Mouse (Mus musculus) MEL (cell line): ENCODE data around the gene Mms19. TPM values are rescaled to one million over a fixed set of nuclear protein-coding genes. Genes with fewer than 3 reads are reported as not detected.

Experiments used
- DNase-seq: peaks from one replicate; pipeline ENCODE4 v3.0.0; 2011; ENCODE audit warnings: low read depth, low spot score
- H3K27ac ChIP-seq: 2 replicates; pipeline ENCODE4 v1.5.1; 2012; ENCODE audit warnings: low read depth, mild to moderate bottlenecking, control low read depth, low read length, moderate library complexity; ENCODE audit not compliant: control insufficient read depth
- H3K27me3 ChIP-seq, 2 experiments: fragments of 150-350 bp in 1 of 2; sonication (generic) in 1 of 2; 2 replicates each; pipeline ENCODE4 v1.6.1; 2012; ENCODE audit warnings: low read length in 2 of 2, mild to moderate bottlenecking in 2 of 2, improper control_type of control experiment in 1 of 2, moderate library complexity in 1 of 2; ENCODE audit not compliant: insufficient read depth in 2 of 2, control insufficient read depth in 1 of 2
- H3K36me3 ChIP-seq, 2 experiments: 2 replicates each; pipeline ENCODE4 v1.6.1; 2012 to 2014; ENCODE audit warnings: low read length in 2 of 2, improper control_type of control experiment in 1 of 2, inconsistent platforms in 1 of 2, mild to moderate bottlenecking in 1 of 2; ENCODE audit not compliant: insufficient read depth in 2 of 2, control insufficient read depth in 1 of 2
- H3K4me1 ChIP-seq, 2 experiments: fragments of 150-350 bp in 1 of 2; sonication (generic) in 1 of 2; 2 replicates each; pipeline ENCODE4 v1.6.1; 2012; ENCODE audit warnings: low read length in 2 of 2, improper control_type of control experiment in 1 of 2, mild to moderate bottlenecking in 1 of 2; ENCODE audit not compliant: insufficient read depth in 2 of 2, control insufficient read depth in 1 of 2
- H3K4me3 ChIP-seq, 2 experiments: fragments of 150-350 bp in 1 of 2; sonication (generic) in 1 of 2; 2 replicates each; pipeline ENCODE4 v1.5.1; 2012; ENCODE audit warnings: low read depth in 2 of 2, low read length in 2 of 2, mild to moderate bottlenecking in 2 of 2, moderate library complexity in 2 of 2, control low read depth in 1 of 2, improper control_type of control experiment in 1 of 2; ENCODE audit not compliant: control insufficient read depth in 1 of 2, insufficient read depth in 1 of 2
- H3K79me2 ChIP-seq: 2 replicates; pipeline ENCODE4 v1.6.1; 2012; ENCODE audit warnings: mild to moderate bottlenecking, low read length, moderate library complexity; ENCODE audit not compliant: control insufficient read depth, poor library complexity, insufficient read depth
- H3K9ac ChIP-seq: 2 replicates; pipeline ENCODE4 v1.6.1; 2012; ENCODE audit warnings: low read depth, mild to moderate bottlenecking, control low read depth, low read length, moderate library complexity; ENCODE audit not compliant: control insufficient read depth, poor library complexity, severe bottlenecking
- H3K9me3 ChIP-seq: fragments of 150-350 bp; sonication (generic); replicated peaks from 2 replicates; pipeline ENCODE4 v1.6.1; 2012; ENCODE audit warnings: mild to moderate bottlenecking, low read length, improper control_type of control experiment, moderate library complexity; ENCODE audit not compliant: insufficient read depth
- CHD1 ChIP-seq: IDR thresholded peaks from 2 replicates; pipeline ENCODE4 v1.6.1; 2012; ENCODE audit warnings: low read depth, mild to moderate bottlenecking, inconsistent platforms, low read length, improper control_type of control experiment
- CHD2 ChIP-seq: IDR thresholded peaks from 2 replicates; pipeline ENCODE4 v1.6.1; 2011; ENCODE audit warnings: low read length, improper control_type of control experiment
- E2F4 ChIP-seq: IDR thresholded peaks from 2 replicates; pipeline ENCODE4 v1.6.1; 2011; ENCODE audit warnings: low read depth, low read length, improper control_type of control experiment, borderline replicate concordance
- EP300 ChIP-seq, 2 experiments: IDR thresholded peaks; 2 replicates each; pipeline ENCODE4 v1.6.1; 2011; ENCODE audit warnings: improper control_type of control experiment in 2 of 2, low read length in 2 of 2, low read depth in 1 of 2, mild to moderate bottlenecking in 1 of 2
- ETS1 ChIP-seq: IDR thresholded peaks from 2 replicates; pipeline ENCODE4 v1.6.1; 2012; ENCODE audit warnings: low read depth, mild to moderate bottlenecking, inconsistent platforms, low read length, improper control_type of control experiment, moderate library complexity
- GATA1 ChIP-seq: IDR thresholded peaks from 2 replicates; pipeline ENCODE4 v1.6.1; 2011; ENCODE audit warnings: low read depth, low read length, improper control_type of control experiment
- JUND ChIP-seq: IDR thresholded peaks from 2 replicates; pipeline ENCODE4 v1.6.1; 2011; ENCODE audit warnings: low read depth, mild to moderate bottlenecking, improper control_type of control experiment, low read length
- MAFK ChIP-seq: IDR thresholded peaks from 2 replicates; pipeline ENCODE4 v1.6.1; 2011; ENCODE audit warnings: low read depth, mild to moderate bottlenecking, low read length, improper control_type of control experiment, borderline replicate concordance
- MAZ ChIP-seq: IDR thresholded peaks from 2 replicates; pipeline ENCODE4 v1.6.1; 2012; ENCODE audit warnings: low read depth, mild to moderate bottlenecking, inconsistent platforms, low read length, improper control_type of control experiment
- MEF2A ChIP-seq: IDR thresholded peaks from 2 replicates; pipeline ENCODE4 v1.6.1; 2014; ENCODE audit warnings: low read depth, mild to moderate bottlenecking, inconsistent platforms, low read length, improper control_type of control experiment; ENCODE audit not compliant: poor library complexity, insufficient replicate concordance, severe bottlenecking; ENCODE audit errors: extremely low read depth
- NELFE ChIP-seq: IDR thresholded peaks from 2 replicates; pipeline ENCODE4 v1.6.1; 2011; ENCODE audit warnings: low read depth, low read length, improper control_type of control experiment
- NRF1 ChIP-seq: IDR thresholded peaks from 2 replicates; pipeline ENCODE4 v1.6.1; 2014; ENCODE audit warnings: low read depth, mild to moderate bottlenecking, inconsistent platforms, low read length, improper control_type of control experiment, moderate library complexity; ENCODE audit not compliant: poor library complexity, insufficient read depth, severe bottlenecking
- POLR2AphosphoS2 ChIP-seq: IDR thresholded peaks from 2 replicates; pipeline ENCODE4 v1.6.1; 2011; ENCODE audit warnings: low read length, improper control_type of control experiment
- RAD21 ChIP-seq: IDR thresholded peaks from 2 replicates; pipeline ENCODE4 v1.6.1; 2011; ENCODE audit warnings: mild to moderate bottlenecking, low read depth, low read length, improper control_type of control experiment
- RCOR1 ChIP-seq: IDR thresholded peaks from 2 replicates; pipeline ENCODE4 v1.6.1; 2012; ENCODE audit warnings: low read depth, mild to moderate bottlenecking, inconsistent platforms, low read length, improper control_type of control experiment
- TCF12 ChIP-seq: IDR thresholded peaks from 2 replicates; pipeline ENCODE4 v1.6.1; 2014; ENCODE audit warnings: low read depth, mild to moderate bottlenecking, inconsistent platforms, low read length, improper control_type of control experiment, moderate library complexity
- USF2 ChIP-seq, 2 experiments: IDR thresholded peaks; 2 replicates each; pipeline ENCODE4 v1.6.1; 2011 to 2012; ENCODE audit warnings: improper control_type of control experiment in 2 of 2, low read length in 2 of 2, borderline replicate concordance in 1 of 2, inconsistent platforms in 1 of 2, low read depth in 1 of 2, mild to moderate bottlenecking in 1 of 2; ENCODE audit not compliant: insufficient read depth in 1 of 2
- ZC3H11A ChIP-seq: IDR thresholded peaks from 2 replicates; pipeline ENCODE4 v1.6.1; 2012; ENCODE audit warnings: low read depth, mild to moderate bottlenecking, inconsistent platforms, low read length, improper control_type of control experiment
- ZKSCAN1 ChIP-seq: IDR thresholded peaks from 2 replicates; pipeline ENCODE4 v1.6.1; 2012; ENCODE audit warnings: low read depth, mild to moderate bottlenecking, inconsistent platforms, low read length, improper control_type of control experiment, moderate library complexity
- polyA plus RNA-seq, 2 experiments: library from polyadenylated mRNA; stranded (reverse) in 1 of 2; unstranded in 1 of 2; fragments of >175 nt in 1 of 2; fragments of >200 nt in 1 of 2; gene quantifications; 2 replicates each; pipeline versions ENCODE4 v1.2.1 to v1.2.4; 2012; ENCODE audit warnings: low replicate concordance in 2 of 2, low read depth in 1 of 2; ENCODE audit not compliant: insufficient read length in 2 of 2, insufficient read depth in 1 of 2, missing spikeins in 1 of 2
- total RNA-seq: library from RNA; depleted of rRNA; stranded (reverse); fragments of 300-350 nt; gene quantifications from 2 replicates; pipeline ENCODE4 v1.2.3, GENCODE M21; 2012; rRNA removed

Gene Mms19
- total and polyA plus RNA-seq, 3 experiments: 25.6 to 88.6 TPM; not detected in 1

DNA sequence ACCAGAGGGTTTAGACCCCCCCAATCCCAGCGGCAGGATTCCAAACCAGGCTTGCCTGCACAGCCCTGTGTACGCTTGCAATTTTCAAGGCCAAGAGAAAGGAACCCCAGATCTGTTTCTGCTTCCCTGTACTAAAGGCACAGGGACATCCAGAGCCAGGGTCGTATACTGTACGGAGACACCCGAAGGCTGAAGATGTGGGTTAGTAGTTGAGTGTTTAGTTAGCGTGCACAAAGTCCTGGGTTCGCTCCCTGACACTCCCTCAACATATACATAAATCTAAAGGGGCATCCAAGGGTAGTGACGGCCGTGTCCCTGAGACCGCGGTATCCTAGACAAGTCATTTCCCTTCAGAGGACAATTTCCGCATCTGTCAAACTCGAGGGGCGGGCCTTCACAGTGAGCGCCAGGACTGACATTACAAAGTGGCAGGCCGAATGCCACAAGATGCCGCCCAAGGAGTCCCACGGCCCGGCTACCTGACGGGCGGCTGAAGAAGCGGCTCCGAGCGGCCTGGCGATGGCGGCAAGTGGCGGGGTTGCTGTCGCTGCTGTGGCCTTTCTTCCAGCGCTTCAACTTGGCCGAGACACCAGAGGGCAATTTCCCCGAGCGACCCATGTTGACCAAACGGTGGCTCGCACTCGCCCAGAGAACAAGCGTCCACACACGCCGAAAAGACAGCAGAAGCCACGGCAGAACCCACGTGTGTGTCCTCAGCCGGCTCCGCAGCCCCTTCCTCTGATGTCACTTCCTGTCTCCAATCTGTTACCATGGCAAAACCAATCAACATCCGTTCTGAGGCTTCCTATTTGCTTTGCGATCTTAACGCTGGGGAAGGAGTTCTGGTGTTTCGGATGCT lies 85.3 kb downstream of the Mms19 start, which contains the start of gene Rrp12 (continued):
- TF ChIP-seq NRF1 (no peak; the same call in 1 of the 2 replicates), POLR2AphosphoS2 (peak; percentile 89), ZC3H11A (no peak), MAZ (no peak; the same call in 1 of the 2 replicates), MAFK (no peak), RCOR1 (no peak), CHD2 (no peak), GATA1 (0 out of 2 replicates have a peak, but pooled peaks have one; percentile 17), CHD1 (peak; percentile 91; the same call in 1 of the 2 replicates), JUND (no peak), USF2 (IDR thresholded peaks at IDR 0.05; ENCODE audit: borderline replicate concordance in 1 of 2, insufficient read depth in 1 of 2, low read depth in 1 of 2, low read length in 2 of 2) (no peak), RAD21 (no peak), ZKSCAN1 (no peak), E2F4 (peak; percentile 43; the same call in 1 of the 2 replicates), MEF2A (peak; percentile 38; the same call in 1 of the 2 replicates)
- TF ChIP-seq, all 39 proteins: peak for 18

DNA sequence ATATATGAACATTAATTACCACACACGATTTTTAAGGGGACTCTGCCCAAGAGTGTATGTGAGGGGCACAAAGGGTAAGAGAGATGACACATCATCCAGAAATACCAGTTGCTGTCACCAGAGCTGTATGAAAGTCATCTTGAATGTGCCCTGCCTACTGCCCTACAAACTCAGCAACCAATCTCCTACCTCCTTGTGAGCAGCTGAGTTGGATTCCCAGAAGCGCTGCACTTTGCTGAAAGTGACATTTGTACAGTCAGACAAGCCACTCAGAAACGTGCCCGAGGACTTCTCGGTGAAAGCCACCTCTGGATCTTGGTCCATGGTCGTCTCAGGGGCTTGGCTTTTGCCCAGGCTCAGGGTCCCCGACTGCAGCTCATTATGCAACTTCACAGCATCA lies 86.0 kb downstream of the Mms19 start:
- Histone ChIP-seq H3K36me3 (peaks cover 2 to 16% of the 10 kb centered on the region in 2 experiments), H3K9ac (peak overlapping the region; percentile 84), H3K27me3 (no peaks in the 10 kb centered on the region), H3K4me3 (peak overlapping the region; percentile 86 to 87), H3K79me2 (peaks cover 22% of the 10 kb centered on the region), H3K27ac (peak overlapping the region; percentile 77; the same call in 1 of the 2 replicates), H3K4me1 (peaks cover 5 to 15% of the 10 kb centered on the region in 2 experiments; a peak in 3 of 4 replicates), H3K9me3 (no peaks in the 10 kb centered on the region)
- 0 out of 2 replicates have a peak, but pooled peaks have one; percentile 23 for TF ChIP-seq NELFE
- TF ChIP-seq MAFK: no peak
- no peak; the same call in 1 of the 2 replicates for TF ChIP-seq CHD1
- TF ChIP-seq JUND: no peak
- no peak for TF ChIP-seq TCF12
- no peak for TF ChIP-seq EP300 (IDR thresholded peaks at IDR 0.05; ENCODE audit: low read depth in 1 of 2, low read length in 2 of 2)
- peak; percentile 40; the same call in 1 of the 2 replicates for TF ChIP-seq ETS1
- no peak for TF ChIP-seq NRF1
- peak; percentile 69 for DNase-seq

Other genes starting within 250 kb of the Mms19 start
- 0.04 TPM in 1 of 2 replicates, not detected in the other for gene Slit1, start 237.5 kb downstream of the Mms19 start, total RNA-seq
- under 1 TPM in 1 of 2 experiments, not detected in 1; 0.04 TPM for gene Slit1, start 237.5 kb downstream of the Mms19 start, polyA plus RNA-seq
- gene Arhgap19, start 179.1 kb downstream of the Mms19 start, total RNA-seq: 47.5 and 53.9 TPM in 2 replicates
- gene Arhgap19, start 179.1 kb downstream of the Mms19 start, polyA plus RNA-seq: 10 to 100 TPM in 1 of 2 experiments, not detected in 1; 67.9 TPM
- gene Frat1, start 151.2 kb downstream of the Mms19 start, total RNA-seq: 26.7 and 36.0 TPM in 2 replicates
- gene Frat1, start 151.2 kb downstream of the Mms19 start, polyA plus RNA-seq: 10 to 100 TPM in 1 of 2 experiments, not detected in 1; 31.5 TPM
- gene Frat2, start 133.0 kb downstream of the Mms19 start, total RNA-seq: 55.6 and 58.2 TPM in 2 replicates
- gene Frat2, start 133.0 kb downstream of the Mms19 start, polyA plus RNA-seq: 100 to 1,000 TPM in 1 of 2 experiments, not detected in 1; 110 TPM
- gene Rrp12, start 85.0 kb downstream of the Mms19 start, total RNA-seq: 93.8 and 106 TPM in 2 replicates
- gene Rrp12, start 85.0 kb downstream of the Mms19 start, polyA plus RNA-seq: 100 to 1,000 TPM in 1 of 2 experiments, 10 to 100 TPM in 1; 44.5 to 134 TPM
- gene Pgam1, start 69.2 kb downstream of the Mms19 start, total RNA-seq: 267 and 714 TPM in 2 replicates
- gene Pgam1, start 69.2 kb downstream of the Mms19 start, polyA plus RNA-seq: 100 to 1,000 TPM; 220 to 756 TPM
- gene Exosc1, start 47.7 kb downstream of the Mms19 start, total RNA-seq: 101 and 118 TPM in 2 replicates
- 100 to 1,000 TPM; 162 to 390 TPM for gene Exosc1, start 47.7 kb downstream of the Mms19 start, polyA plus RNA-seq
- gene Zdhhc16, start 47.7 kb downstream of the Mms19 start, total RNA-seq: 95.2 and 99.2 TPM in 2 replicates
- gene Zdhhc16, start 47.7 kb downstream of the Mms19 start, polyA plus RNA-seq: 100 to 1,000 TPM in 1 of 2 experiments, not detected in 1; 128 TPM
- 8.0 and 9.1 TPM in 2 replicates for gene Ubtd1, start 606 bp upstream of the Mms19 start, total RNA-seq
- 10 to 100 TPM in 1 of 2 experiments, not detected in 1; 15.5 TPM for gene Ubtd1, start 606 bp upstream of the Mms19 start, polyA plus RNA-seq
- gene Ankrd2, start 54.8 kb upstream of the Mms19 start, total RNA-seq: not detected in 2 replicates
- not detected for gene Ankrd2, start 54.8 kb upstream of the Mms19 start, polyA plus RNA-seq
- gene Hoga1, start 64.5 kb upstream of the Mms19 start, total RNA-seq: 0.31 TPM in 1 of 2 replicates, not detected in the other
- under 1 TPM in 1 of 2 experiments, not detected in 1; 0.38 TPM for gene Hoga1, start 64.5 kb upstream of the Mms19 start, polyA plus RNA-seq
- gene 4933411K16Rik, start 71.1 kb upstream of the Mms19 start, total RNA-seq: not detected in 2 replicates
- gene 4933411K16Rik, start 71.1 kb upstream of the Mms19 start, polyA plus RNA-seq: under 1 TPM in 1 of 2 experiments, not detected in 1; 0.10 TPM
- 4.9 and 5.7 TPM in 2 replicates for gene Morn4, start 105.2 kb upstream of the Mms19 start, total RNA-seq
- gene Morn4, start 105.2 kb upstream of the Mms19 start, polyA plus RNA-seq: 10 to 100 TPM in 1 of 2 experiments, not detected in 1; 18.4 TPM
- gene Pi4k2a, start 109.3 kb upstream of the Mms19 start, total RNA-seq: 10.2 and 12.2 TPM in 2 replicates
- gene Pi4k2a, start 109.3 kb upstream of the Mms19 start, polyA plus RNA-seq: 10 to 100 TPM in 1 of 2 experiments, not detected in 1; 30.3 TPM
- gene Avpi1, start 147.9 kb upstream of the Mms19 start, total RNA-seq: 49.5 and 54.8 TPM in 2 replicates
- 10 to 100 TPM in 1 of 2 experiments, not detected in 1; 53.3 TPM for gene Avpi1, start 147.9 kb upstream of the Mms19 start, polyA plus RNA-seq
- 7.9 and 9.7 TPM in 2 replicates for gene Marveld1, start 166.2 kb upstream of the Mms19 start, total RNA-seq
- 10 to 100 TPM in 1 of 2 experiments, not detected in 1; 24.4 TPM for gene Marveld1, start 166.2 kb upstream of the Mms19 start, polyA plus RNA-seq
- 22.0 and 27.0 TPM in 2 replicates for gene Zfyve27, start 182.8 kb upstream of the Mms19 start, total RNA-seq
- gene Zfyve27, start 182.8 kb upstream of the Mms19 start, polyA plus RNA-seq: 10 to 100 TPM in 1 of 2 experiments, not detected in 1; 40.2 TPM
- gene Sfrp5, start 221.1 kb upstream of the Mms19 start, total RNA-seq: not detected in 2 replicates
- gene Sfrp5, start 221.1 kb upstream of the Mms19 start, polyA plus RNA-seq: under 1 TPM in 1 of 2 experiments, not detected in 1; 0.50 TPM